Mouse (Mus musculus): Measurements from ENCODE around the gene Spint2. TPM values are rescaled to one million over a fixed set of nuclear protein-coding genes. Genes with fewer than 3 reads are reported as not detected.

Spint2 gene
- polyA plus RNA-seq, 1 experiment from 2014 or later, result 496 TPM

Other genes starting within 250 kb of the Spint2 start
- gene Ryr1, start 156.7 kb downstream of the Spint2 start, polyA plus RNA-seq (2015; fragmentation: Nextera tagmentation; extraction: Ambion mirVana), result 0.15 and 0.17 TPM in 2 replicates
- gene Rasgrp4, start 147.1 kb downstream of the Spint2 start, polyA plus RNA-seq (2015; fragmentation: Nextera tagmentation; extraction: Ambion mirVana), result 0.49 and 1.2 TPM in 2 replicates
- 27.3 and 30.0 TPM in 2 replicates for gene Fam98c, start 125.7 kb downstream of the Spint2 start, polyA plus RNA-seq (2015; fragmentation: Nextera tagmentation; extraction: Ambion mirVana)
- 0.70 and 0.71 TPM in 2 replicates for gene Ggn, start 111.7 kb downstream of the Spint2 start, polyA plus RNA-seq (2015; fragmentation: Nextera tagmentation; extraction: Ambion mirVana)
- gene Spred3, start 111.5 kb downstream of the Spint2 start, polyA plus RNA-seq (2015; fragmentation: Nextera tagmentation; extraction: Ambion mirVana), result 1.6 and 2.3 TPM in 2 replicates
- gene Psmd8, start 101.2 kb downstream of the Spint2 start, polyA plus RNA-seq (2015; fragmentation: Nextera tagmentation; extraction: Ambion mirVana), result 296 and 298 TPM in 2 replicates
- 0.51 and 0.53 TPM in 2 replicates for gene Catsperg1, start 67.9 kb downstream of the Spint2 start, polyA plus RNA-seq (2015; fragmentation: Nextera tagmentation; extraction: Ambion mirVana)
- 0.87 and 0.88 TPM in 2 replicates for gene Kcnk6, start 49.4 kb downstream of the Spint2 start, polyA plus RNA-seq (2015; fragmentation: Nextera tagmentation; extraction: Ambion mirVana)
- 121 and 131 TPM in 2 replicates for gene Yif1b, start 43.6 kb downstream of the Spint2 start, polyA plus RNA-seq (2015; fragmentation: Nextera tagmentation; extraction: Ambion mirVana)
- 23.7 and 24.1 TPM in 2 replicates for gene 2200002D01Rik, start 33.4 kb downstream of the Spint2 start, polyA plus RNA-seq (2015; fragmentation: Nextera tagmentation; extraction: Ambion mirVana)
- 21.6 and 25.0 TPM in 2 replicates for gene Ppp1r14a, start 7.4 kb upstream of the Spint2 start, polyA plus RNA-seq (2015; fragmentation: Nextera tagmentation; extraction: Ambion mirVana)
- gene Dpf1, start 22.0 kb upstream of the Spint2 start, polyA plus RNA-seq (2015; fragmentation: Nextera tagmentation; extraction: Ambion mirVana), result 0.70 and 0.72 TPM in 2 replicates
- gene Sipa1l3, start 236.7 kb upstream of the Spint2 start, polyA plus RNA-seq (2015; fragmentation: Nextera tagmentation; extraction: Ambion mirVana), result 8.3 and 10.2 TPM in 2 replicates

All from kidney, postnatal 0 days (tissue).